ENCODE assay signal across 24 mouse cellular contexts in the genomic region with DNA sequence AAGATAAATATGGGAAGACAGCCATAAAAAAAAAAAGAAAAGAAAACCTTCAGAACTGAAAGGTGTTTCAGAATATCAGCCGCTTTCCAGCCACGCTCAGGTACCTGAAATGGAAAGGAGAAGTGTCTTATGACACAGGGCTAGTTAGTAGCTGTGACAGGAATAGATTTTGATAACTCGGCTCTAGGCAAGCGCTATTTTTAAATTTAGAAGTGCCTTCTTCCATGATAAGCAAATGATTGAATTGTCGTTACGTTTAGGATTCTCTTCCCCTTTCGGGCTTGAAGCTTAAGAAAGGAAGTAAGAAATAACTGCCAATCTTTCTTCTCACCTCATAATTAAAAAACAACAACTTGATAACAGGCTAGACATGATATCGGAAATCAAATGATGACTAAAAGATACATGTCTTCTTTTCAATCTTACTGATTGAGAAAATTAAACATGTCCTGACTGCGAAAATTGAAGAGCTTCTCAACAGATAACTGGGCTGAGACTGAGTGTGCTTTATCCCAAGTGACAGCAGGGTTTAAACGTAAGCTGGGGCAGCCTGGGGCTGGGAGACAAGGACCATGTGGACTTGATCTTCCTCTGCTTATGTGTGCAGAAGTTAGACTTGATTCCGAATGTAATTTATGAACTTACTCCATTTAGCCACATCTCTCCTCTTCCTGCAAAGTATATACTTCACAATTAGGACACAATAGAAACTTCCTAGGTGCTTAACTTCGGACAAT.
DNase-seq lines count a peak whose midpoint lies in the region; ATAC-seq and TF ChIP-seq lines count a peak whose summit lies in the region.
"Had no signal": no experiment of that assay in that cellular context is flagged by ENCODE, and none has a peak within 500 bp of the region (broad histone marks: within the 10 kb centered on the region; RNA-seq: fewer than 3 reads in every experiment).

No protein-coding gene starts in this region.

- H3K9ac ChIP-seq in heart, embryonic 14.5 days (ENCODE audit: low read length): no peak overlapping the region
- no peak overlapping the region for H3K9ac ChIP-seq in forebrain, postnatal 0 days
- H3K9ac ChIP-seq: embryonic facial prominence, embryonic 13.5 days; stomach, embryonic 15.5 days had no signal

- ATAC-seq in heart, embryonic 14.5 days (ENCODE audit: insufficient number of reproducible peaks, insufficient read depth, low FRiP score, low read depth): no peak
- peak; percentile 68 for ATAC-seq in megakaryocyte, adult 5-6 weeks (ENCODE audit: poor library complexity, severe bottlenecking)
- no peak for ATAC-seq in forebrain, postnatal 0 days
- ATAC-seq: forebrain, embryonic 14.5 days; hindbrain, embryonic 16.5 days; intestine, embryonic 16.5 days; lung, postnatal 0 days had no signal

- TF ChIP-seq CTCF in gastrocnemius, adult 2 months (IDR thresholded peaks at IDR 0.05): no peak
- TF ChIP-seq CTCF in forebrain, postnatal 0 days (IDR thresholded peaks at IDR 0.05; ENCODE audit: low read depth): no peak

- H3K4me3 ChIP-seq in gastrocnemius, adult 2 months: peak overlapping the region; percentile 59
- H3K4me3 ChIP-seq in heart, embryonic 14.5 days (ENCODE audit: control insufficient read depth in 1 of 2, insufficient read depth in 1 of 2, low read depth in 1 of 2, low read length in 2 of 2): peak overlapping the region in 1 of 2 experiments; percentile 13; a peak in 1 of 4 replicates
- H3K4me3 ChIP-seq in embryonic facial prominence, embryonic 10.5 days: no peak overlapping the region
- no peak overlapping the region for H3K4me3 ChIP-seq in forebrain, postnatal 0 days (ENCODE audit: low read depth, low read length)
- H3K4me3 ChIP-seq: embryonic facial prominence, embryonic 13.5 days; left cerebral cortex, adult 2 months; stomach, embryonic 15.5 days had no signal

- intact Hi-C loops in gastrocnemius, adult 2 months (cut with DNase I): loop anchor here (5.0 kb wide), 1 partner anchor 101 kb away; a partner anchor contains a TSS

- no peaks in the 10 kb centered on the region for H3K36me3 ChIP-seq in heart, embryonic 14.5 days (ENCODE audit: control insufficient read depth, insufficient read depth, low read length)
- H3K36me3 ChIP-seq in embryonic facial prominence, embryonic 10.5 days (replicated peaks): no peaks in the 10 kb centered on the region
- no peaks in the 10 kb centered on the region for H3K36me3 ChIP-seq in forebrain, postnatal 0 days (ENCODE audit: insufficient read depth)
- H3K36me3 ChIP-seq: embryonic facial prominence, embryonic 13.5 days; G1E; stomach, embryonic 15.5 days had no signal

- no peak for DNase-seq in gastrocnemius, adult 2 months
- no peak for DNase-seq in gastrocnemius, postnatal 4 days (ENCODE audit: low spot score in 2 of 2)
- DNase-seq in MEL-GATA-1-ER (ENCODE audit: extremely low read depth, low read depth): peak; percentile 68
- DNase-seq in embryonic facial prominence, embryonic 10.5 days (ENCODE audit: low spot score): no peak
- no peak for DNase-seq in right cerebral cortex, postnatal 4 days
- no peak for DNase-seq in forebrain, postnatal 0 days
- DNase-seq: cerebellum, adult 9-10 months; gastrocnemius, postnatal 36 days; kidney, postnatal 4 days; layer of hippocampus, adult 9-11 months; left cerebral cortex, postnatal 4 days; liver; retina, postnatal 1 day; thymus, adult 2 months had no signal

- peaks cover 6% of the 10 kb centered on the region in 2 experiments; a peak in 3 of 4 replicates for H3K4me1 ChIP-seq in heart, embryonic 14.5 days (ENCODE audit: control insufficient read depth in 2 of 2, insufficient read depth in 2 of 2, low read length in 2 of 2)
- no peaks in the 10 kb centered on the region for H3K4me1 ChIP-seq in embryonic facial prominence, embryonic 10.5 days
- H3K4me1 ChIP-seq in forebrain, postnatal 0 days (ENCODE audit: insufficient read depth): no peaks in the 10 kb centered on the region
- H3K4me1 ChIP-seq: embryonic facial prominence, embryonic 13.5 days; stomach, embryonic 15.5 days had no signal

- H3K27ac ChIP-seq in gastrocnemius, adult 2 months: peak overlapping the region; percentile 73
- peak overlapping the region; percentile 42 to 63 for H3K27ac ChIP-seq in heart, embryonic 14.5 days (replicated peaks in 1 of 2; ENCODE audit: control insufficient read depth in 1 of 2, insufficient read depth in 1 of 2, low read depth in 2 of 2, low read length in 2 of 2)
- no peak overlapping the region for H3K27ac ChIP-seq in embryonic facial prominence, embryonic 10.5 days (replicated peaks)
- no peak overlapping the region for H3K27ac ChIP-seq in forebrain, postnatal 0 days (ENCODE audit: low read depth, low read length)
- H3K27ac ChIP-seq: embryonic facial prominence, embryonic 13.5 days; left cerebral cortex, adult 2 months; stomach, embryonic 15.5 days had no signal

- 23% methylated on average over 12 of the region's 12 CpGs for WGBS in heart, embryonic 14.5 days
- WGBS in embryonic facial prominence, embryonic 10.5 days: 89% methylated on average over 12 of the region's 12 CpGs
- 80% methylated on average over 12 of the region's 12 CpGs for WGBS in forebrain, postnatal 0 days

- no peaks in the 10 kb centered on the region for H3K9me3 ChIP-seq in heart, embryonic 14.5 days (ENCODE audit: control insufficient read depth, low read length)
- no peaks in the 10 kb centered on the region for H3K9me3 ChIP-seq in embryonic facial prominence, embryonic 10.5 days
- H3K9me3 ChIP-seq in forebrain, postnatal 0 days (ENCODE audit: low read length): no peaks in the 10 kb centered on the region
- H3K9me3 ChIP-seq: embryonic facial prominence, embryonic 13.5 days; stomach, embryonic 15.5 days had no signal

- peak overlapping the region; percentile 59 for H3K4me2 ChIP-seq in heart, embryonic 14.5 days (ENCODE audit: low read length)
- H3K4me2 ChIP-seq in forebrain, postnatal 0 days (ENCODE audit: low read depth): no peak overlapping the region
- H3K4me2 ChIP-seq: embryonic facial prominence, embryonic 13.5 days; stomach, embryonic 15.5 days had no signal

- no peaks in the 10 kb centered on the region for H3K27me3 ChIP-seq in heart, embryonic 14.5 days (ENCODE audit: control insufficient read depth, insufficient read depth, low read length)
- H3K27me3 ChIP-seq in embryonic facial prominence, embryonic 10.5 days (replicated peaks; ENCODE audit: low read depth, poor library complexity, severe bottlenecking): no peaks in the 10 kb centered on the region
- H3K27me3 ChIP-seq in forebrain, postnatal 0 days (ENCODE audit: insufficient read depth, low read length): no peaks in the 10 kb centered on the region
- H3K27me3 ChIP-seq: embryonic facial prominence, embryonic 13.5 days; stomach, embryonic 15.5 days had no signal

Comparison
In these comparisons a context has a peak if more than half of its experiments do, and no peak if none do; other contexts are left out.
1. H3K27ac ChIP-seq: peak in gastrocnemius, adult 2 months (single experiment) and heart, embryonic 14.5 days (2 of 2); none in embryonic facial prominence, embryonic 10.5 days (single experiment) and forebrain, postnatal 0 days (single experiment).